Mouse (Mus musculus): ENCODE data around the gene Ankrd44. TPM values are rescaled to one million over a fixed set of nuclear protein-coding genes. Genes with fewer than 3 reads are reported as not detected.

The Ankrd44 gene
- polyA plus RNA-seq, 1 experiment: 2.2 TPM

- no peaks in the 10 kb centered on the region for H3K79me3 ChIP-seq (ENCODE audit: low read depth)
- no peaks in the 10 kb centered on the region for H3K27me3 ChIP-seq (ENCODE audit: control insufficient read depth, insufficient read depth, insufficient read length)
- TF ChIP-seq CEBPB (IDR thresholded peaks at IDR 0.05; ENCODE audit: low read depth) (no peak), MAX (IDR thresholded peaks at IDR 0.05) (no peak), CTCF (IDR thresholded peaks at IDR 0.05; ENCODE audit: control insufficient read depth, insufficient read depth, insufficient read length) (no peak), MYOG (IDR thresholded peaks at IDR 0.05; ENCODE audit: control insufficient read depth, extremely low read depth, insufficient read length) (no peak), FOSL1 (IDR thresholded peaks at IDR 0.05; ENCODE audit: insufficient read depth, low read length, poor library complexity, severe bottlenecking) (no peak)
- H3K4me3 ChIP-seq (ENCODE audit: insufficient read depth, poor library complexity, severe bottlenecking): no peak overlapping the region
- H3K36me3 ChIP-seq (ENCODE audit: control insufficient read depth, insufficient read depth): no peaks in the 10 kb centered on the region
- H3ac ChIP-seq (ENCODE audit: control insufficient read depth, insufficient read length, low read depth): no peak overlapping the region
- H3K79me2 ChIP-seq (ENCODE audit: control insufficient read depth, insufficient read depth): no peaks in the 10 kb centered on the region
These were observed 27.5 kb downstream of the Ankrd44 start for GRCm38 (mm10) chr1:54898656-54899084.

GRCm38 (mm10) chr1:54897726-54898125 lies 28.5 kb downstream of the Ankrd44 start:
- no peaks in the 10 kb centered on the region for H3K27me3 ChIP-seq (ENCODE audit: control insufficient read depth, insufficient read depth, insufficient read length)
- TF ChIP-seq FOSL1 (IDR thresholded peaks at IDR 0.05; ENCODE audit: insufficient read depth, low read length, poor library complexity, severe bottlenecking) (no peak), MYOG (IDR thresholded peaks at IDR 0.05; ENCODE audit: control insufficient read depth, extremely low read depth, insufficient read length) (no peak), MYOD1 (IDR thresholded peaks at IDR 0.05; ENCODE audit: control insufficient read depth, insufficient read length, low read depth) (no peak), MAX (IDR thresholded peaks at IDR 0.05) (no peak), CTCF (IDR thresholded peaks at IDR 0.05; ENCODE audit: control insufficient read depth, insufficient read depth, insufficient read length) (no peak), CEBPB (IDR thresholded peaks at IDR 0.05; ENCODE audit: low read depth) (no peak), USF1 (IDR thresholded peaks at IDR 0.05; ENCODE audit: low read depth) (no peak)
- H3K79me3 ChIP-seq (ENCODE audit: low read depth): no peaks in the 10 kb centered on the region
- no peak overlapping the region for H3ac ChIP-seq (ENCODE audit: control insufficient read depth, insufficient read length, low read depth)
- H3K36me3 ChIP-seq (ENCODE audit: control insufficient read depth, insufficient read depth): no peaks in the 10 kb centered on the region
- no peaks in the 10 kb centered on the region for H3K79me2 ChIP-seq (ENCODE audit: control insufficient read depth, insufficient read depth)
- no peak overlapping the region for H3K4me3 ChIP-seq (ENCODE audit: insufficient read depth, poor library complexity, severe bottlenecking)

GRCm38 (mm10) chr1:54896109-54897085 lies 29.8 kb downstream of the Ankrd44 start:
- H3K79me2 ChIP-seq (ENCODE audit: control insufficient read depth, insufficient read depth): no peaks in the 10 kb centered on the region
- H3K79me3 ChIP-seq (ENCODE audit: low read depth): no peaks in the 10 kb centered on the region
- no peak overlapping the region for H3ac ChIP-seq (ENCODE audit: control insufficient read depth, insufficient read length, low read depth)
- no peaks in the 10 kb centered on the region for H3K27me3 ChIP-seq (ENCODE audit: control insufficient read depth, insufficient read depth, insufficient read length)
- H3K4me3 ChIP-seq (ENCODE audit: insufficient read depth, poor library complexity, severe bottlenecking): no peak overlapping the region
- no peaks in the 10 kb centered on the region for H3K36me3 ChIP-seq (ENCODE audit: control insufficient read depth, insufficient read depth)
- no peak for TF ChIP-seq FOSL1 (IDR thresholded peaks at IDR 0.05; ENCODE audit: insufficient read depth, low read length, poor library complexity, severe bottlenecking)
- no peak for TF ChIP-seq CEBPB (IDR thresholded peaks at IDR 0.05; ENCODE audit: low read depth)
- no peak for TF ChIP-seq MYOG (IDR thresholded peaks at IDR 0.05; ENCODE audit: control insufficient read depth, extremely low read depth, insufficient read length)
- TF ChIP-seq USF1 (IDR thresholded peaks at IDR 0.05; ENCODE audit: low read depth): no peak
- no peak for TF ChIP-seq CTCF (IDR thresholded peaks at IDR 0.05; ENCODE audit: control insufficient read depth, insufficient read depth, insufficient read length)
- no peak for TF ChIP-seq MYOD1 (IDR thresholded peaks at IDR 0.05; ENCODE audit: control insufficient read depth, insufficient read length, low read depth)
- TF ChIP-seq MAX (IDR thresholded peaks at IDR 0.05): no peak

GRCm38 (mm10) chr1:54888449-54888848 lies 37.7 kb downstream of the Ankrd44 start:
- TF ChIP-seq CTCF (IDR thresholded peaks at IDR 0.05; ENCODE audit: control insufficient read depth, insufficient read depth, insufficient read length) (no peak), MAX (IDR thresholded peaks at IDR 0.05) (no peak), MYOD1 (IDR thresholded peaks at IDR 0.05; ENCODE audit: control insufficient read depth, insufficient read length, low read depth) (no peak), CEBPB (IDR thresholded peaks at IDR 0.05; ENCODE audit: low read depth) (no peak), USF1 (IDR thresholded peaks at IDR 0.05; ENCODE audit: low read depth) (peak; percentile 8), FOSL1 (IDR thresholded peaks at IDR 0.05; ENCODE audit: insufficient read depth, low read length, poor library complexity, severe bottlenecking) (no peak), MYOG (IDR thresholded peaks at IDR 0.05; ENCODE audit: control insufficient read depth, extremely low read depth, insufficient read length) (no peak)
- no peak overlapping the region for H3K4me3 ChIP-seq (ENCODE audit: insufficient read depth, poor library complexity, severe bottlenecking)
- H3K79me2 ChIP-seq (ENCODE audit: control insufficient read depth, insufficient read depth): no peaks in the 10 kb centered on the region

GRCm38 (mm10) chr1:54887873-54888272 lies 38.3 kb downstream of the Ankrd44 start:
- no peak for TF ChIP-seq MYOD1 (IDR thresholded peaks at IDR 0.05; ENCODE audit: control insufficient read depth, insufficient read length, low read depth)
- TF ChIP-seq CEBPB (IDR thresholded peaks at IDR 0.05; ENCODE audit: low read depth): no peak
- Histone ChIP-seq H3K4me3 (ENCODE audit: insufficient read depth, poor library complexity, severe bottlenecking) (no peak overlapping the region), H3K27me3 (ENCODE audit: control insufficient read depth, insufficient read depth, insufficient read length) (no peaks in the 10 kb centered on the region), H3ac (ENCODE audit: control insufficient read depth, insufficient read length, low read depth) (no peak overlapping the region), H3K79me2 (ENCODE audit: control insufficient read depth, insufficient read depth) (no peaks in the 10 kb centered on the region), H3K36me3 (ENCODE audit: control insufficient read depth, insufficient read depth) (no peaks in the 10 kb centered on the region), H3K79me3 (ENCODE audit: low read depth) (no peaks in the 10 kb centered on the region)

More at GRCm38 (mm10) chr1:54888449-54888848, 37.7 kb downstream of the Ankrd44 start:
- Histone ChIP-seq H3K27me3 (ENCODE audit: control insufficient read depth, insufficient read depth, insufficient read length) (no peaks in the 10 kb centered on the region), H3ac (ENCODE audit: control insufficient read depth, insufficient read length, low read depth) (no peak overlapping the region), H3K36me3 (ENCODE audit: control insufficient read depth, insufficient read depth) (no peaks in the 10 kb centered on the region), H3K79me3 (ENCODE audit: low read depth) (no peaks in the 10 kb centered on the region)
